Comparison of ENCODE assay signal across 9 mouse cellular contexts in genomic region chr8:48016538-48016937, GRCm38 (mm10). TPM values are rescaled to one million over a fixed set of nuclear protein-coding genes. Genes with fewer than 3 reads are reported as not detected.
DNase-seq lines count a peak whose midpoint lies in the region; ATAC-seq and TF ChIP-seq lines count a peak whose summit lies in the region.
"Had no signal": no experiment of that assay in that cellular context is flagged by ENCODE, and none has a peak within 500 bp of the region (broad histone marks: within the 10 kb centered on the region; RNA-seq: fewer than 3 reads in every experiment).

No protein-coding gene starts in this region.

- TF ChIP-seq CTCF in lung, postnatal 0 days (IDR thresholded peaks at IDR 0.05) = peak; percentile 99

- 28% methylated on average over 8 of the region's 8 CpGs for WGBS in forebrain, embryonic 11.5 days
- 15% methylated on average over 8 of the region's 8 CpGs for WGBS in lung, postnatal 0 days

- no peak overlapping the region for H3K9ac ChIP-seq in forebrain, embryonic 11.5 days (ENCODE audit: low read length)
- H3K9ac ChIP-seq in lung, postnatal 0 days (replicated peaks; ENCODE audit: low read depth) = no peak overlapping the region
- H3K9ac ChIP-seq: midbrain, embryonic 12.5 days had no signal

- H3K36me3 ChIP-seq in forebrain, embryonic 11.5 days (ENCODE audit: control insufficient read depth, insufficient read depth, low read length) = no peaks in the 10 kb centered on the region
- no peaks in the 10 kb centered on the region for H3K36me3 ChIP-seq in lung, postnatal 0 days (ENCODE audit: insufficient read depth, low read length)
- H3K36me3 ChIP-seq: midbrain, embryonic 12.5 days had no signal

- no peaks in the 10 kb centered on the region for H3K27me3 ChIP-seq in forebrain, embryonic 11.5 days (ENCODE audit: control insufficient read depth, insufficient read depth, low read length)
- H3K27me3 ChIP-seq in lung, postnatal 0 days (replicated peaks; ENCODE audit: insufficient read depth, low read length) = no peaks in the 10 kb centered on the region
- H3K27me3 ChIP-seq: midbrain, embryonic 12.5 days had no signal

- no peak for ATAC-seq in forebrain, embryonic 11.5 days (replicated peaks; ENCODE audit: low FRiP score)
- ATAC-seq in lung, postnatal 0 days = peak; percentile 71

- H3K4me3 ChIP-seq in forebrain, embryonic 11.5 days (ENCODE audit: low read depth, low read length) = no peak overlapping the region
- no peak overlapping the region for H3K4me3 ChIP-seq in lung, postnatal 0 days (ENCODE audit: low read depth, low read length)
- H3K4me3 ChIP-seq: midbrain, embryonic 12.5 days had no signal

- H3K4me1 ChIP-seq in forebrain, embryonic 11.5 days (replicated peaks; ENCODE audit: control insufficient read depth, insufficient read depth, low read length) = no peaks in the 10 kb centered on the region
- no peaks in the 10 kb centered on the region for H3K4me1 ChIP-seq in lung, postnatal 0 days (ENCODE audit: insufficient read depth, low read depth, low read length)
- H3K4me1 ChIP-seq: midbrain, embryonic 12.5 days had no signal

- no peak overlapping the region for H3K4me2 ChIP-seq in forebrain, embryonic 11.5 days (ENCODE audit: low read depth, low read length, severe bottlenecking)
- H3K4me2 ChIP-seq in lung, postnatal 0 days (replicated peaks; ENCODE audit: low read depth, low read length) = no peak overlapping the region
- H3K4me2 ChIP-seq: midbrain, embryonic 12.5 days had no signal

- no peak overlapping the region for H3K27ac ChIP-seq in forebrain, embryonic 11.5 days (ENCODE audit: low read depth, low read length)
- H3K27ac ChIP-seq in lung, postnatal 0 days (ENCODE audit: low read length) = no peak overlapping the region
- H3K27ac ChIP-seq: midbrain, embryonic 12.5 days had no signal

- DNase-seq in MEL-GATA-1-ER (ENCODE audit: extremely low read depth, low read depth) = peak; percentile 76
- DNase-seq in c-Kit-negative CD71-positive TER-119-positive erythroid progenitor cells, embryonic 14.5 days (ENCODE audit: low read depth, low spot score) = peak; percentile 8
- DNase-seq in forebrain, embryonic 11.5 days (ENCODE audit: low spot score) = peak; percentile 87
- DNase-seq in heart, postnatal 25 days (ENCODE audit: low spot score) = peak; percentile 41
- DNase-seq in layer of hippocampus, adult 18-20 months (ENCODE audit: low spot score in 2 of 2) = peak; percentile 59 to 88
- peak; percentile 83 for DNase-seq in lung, postnatal 0 days (ENCODE audit: low spot score)
- peak; percentile 83 to 87 for DNase-seq in right cerebral cortex, adult 2 months (ENCODE audit: low spot score in 2 of 2)
- peak; percentile 59 to 68 for DNase-seq in urinary bladder, adult 18-20 months (ENCODE audit: low spot score in 2 of 2)

- TF ChIP-seq EP300 in lung, postnatal 0 days (IDR thresholded peaks at IDR 0.05) = no peak

- intact Hi-C loops in heart, postnatal 25 days (cut with DNase I) = loop anchor here (1.0 to 5.0 kb wide), 6 partner anchors 39 to 274 kb away; no protein-coding TSS in a partner anchor

- H3K9me3 ChIP-seq in forebrain, embryonic 11.5 days (ENCODE audit: control insufficient read depth, low read length) = no peaks in the 10 kb centered on the region
- H3K9me3 ChIP-seq in lung, postnatal 0 days (ENCODE audit: low read length) = no peaks in the 10 kb centered on the region
- H3K9me3 ChIP-seq: midbrain, embryonic 12.5 days had no signal

RNA-seq across cellular contexts. Expression of gene Wwc2, which starts 25.8 kb away (rescaled TPM):
- polyA plus RNA-seq in forebrain, embryonic 11.5 days (2014; fragmentation: Nextera tagmentation; extraction: Ambion mirVana) = 9.4 and 10.3 TPM in 2 replicates
- total RNA-seq in heart, postnatal 25 days (2021) = 10 to 100 TPM; 25.0 to 28.2 TPM
- 10 to 100 TPM; 25.6 to 25.9 TPM for total RNA-seq in layer of hippocampus, adult 18-20 months (2021)
- polyA plus RNA-seq in lung, postnatal 0 days (2015; fragmentation: Nextera tagmentation; extraction: Ambion mirVana) = 19.1 and 23.1 TPM in 2 replicates

Comparison
In these comparisons a context has a peak if more than half of its experiments do, and no peak if none do; other contexts are left out.
1. DNase-seq: peak in every context shown above with its lines; median percentile 87 in forebrain, embryonic 11.5 days; 85 in right cerebral cortex, adult 2 months; 83 in lung, postnatal 0 days; 76 in MEL-GATA-1-ER; 74 in layer of hippocampus, adult 18-20 months; 64 in urinary bladder, adult 18-20 months; 41 in heart, postnatal 25 days; 8 in c-Kit-negative CD71-positive TER-119-positive erythroid progenitor cells, embryonic 14.5 days.